Mouse (Mus musculus): ENCODE results near the gene Six3. TPM values are rescaled to one million over a fixed set of nuclear protein-coding genes. Genes with fewer than 3 reads are reported as not detected.
A peak's percentile ranks its signal among the peaks of the same experiment; 100 is the strongest.

Six3 gene
- polyA plus RNA-seq, 1 experiment from 2014 or later, result 17.5 TPM

GRCm38 (mm10) chr17:85621505-85622310, 8.3 kb downstream of the Six3 start:
- peak overlapping the region; percentile 71 for H3K4me2 ChIP-seq (ENCODE audit: low read depth, low read length, severe bottlenecking)
- ATAC-seq (replicated peaks; ENCODE audit: low FRiP score), result no peak
- H3K9ac ChIP-seq (ENCODE audit: low read length), result peak overlapping the region; percentile 91
- under 1% methylated on average over 64 of the region's 67 CpGs for WGBS
- no peaks in the 10 kb centered on the region for H3K36me3 ChIP-seq (ENCODE audit: control insufficient read depth, insufficient read depth, low read length)
- H3K27me3 ChIP-seq (ENCODE audit: control insufficient read depth, insufficient read depth, low read length), result peaks cover 54% of the 10 kb centered on the region
- peaks cover 25% of the 10 kb centered on the region; the same call in 1 of the 2 replicates for H3K4me1 ChIP-seq (replicated peaks; ENCODE audit: control insufficient read depth, insufficient read depth, low read length)
- H3K9me3 ChIP-seq (ENCODE audit: control insufficient read depth, low read length), result no peaks in the 10 kb centered on the region
- H3K4me3 ChIP-seq (ENCODE audit: low read depth, low read length), result peak overlapping the region; percentile 65
- H3K27ac ChIP-seq (ENCODE audit: low read depth, low read length), result peak overlapping the region; percentile 88
- peak; percentile 75 for DNase-seq (ENCODE audit: low spot score)

DNA sequence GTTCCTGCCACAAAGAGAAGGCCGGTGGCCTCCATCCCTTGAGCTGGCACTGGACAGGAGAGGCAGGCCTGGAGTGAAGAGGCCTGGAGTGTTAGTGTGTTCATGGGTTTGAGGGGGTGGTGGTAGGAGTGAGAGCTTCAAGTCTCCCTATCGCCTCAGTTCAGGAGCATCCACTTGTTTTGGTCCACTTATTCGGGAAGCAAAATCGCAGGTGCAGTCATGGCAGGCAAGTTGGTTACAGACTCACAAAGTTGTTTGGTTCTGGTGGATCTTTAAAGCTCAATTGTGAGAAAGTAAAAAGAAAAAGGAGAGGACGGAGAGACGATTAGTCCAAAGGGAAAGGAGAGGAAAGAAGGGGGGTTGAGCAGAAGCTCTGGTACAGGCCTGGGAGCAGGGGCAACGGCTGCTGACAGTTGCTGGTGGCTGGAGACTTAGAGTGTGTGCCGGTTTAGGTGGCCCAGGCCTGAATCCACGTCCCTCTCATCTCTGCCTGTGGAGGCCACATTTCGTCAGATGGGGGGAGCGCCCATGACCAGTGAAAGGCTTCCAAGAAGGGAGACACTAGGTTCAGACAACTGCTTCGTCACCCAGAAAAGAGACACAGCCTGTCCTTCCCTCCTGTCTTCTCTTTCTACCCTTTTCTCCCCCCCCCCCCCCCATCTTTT, 9.2 kb downstream of the Six3 start:
- Histone ChIP-seq H3K27ac (ENCODE audit: low read depth, low read length) (peak overlapping the region; percentile 88; the same call in 1 of the 2 replicates), H3K9ac (ENCODE audit: low read length) (peak overlapping the region; percentile 91), H3K9me3 (ENCODE audit: control insufficient read depth, low read length) (no peaks in the 10 kb centered on the region), H3K4me3 (ENCODE audit: low read depth, low read length) (peak overlapping the region; percentile 65), H3K36me3 (ENCODE audit: control insufficient read depth, insufficient read depth, low read length) (no peaks in the 10 kb centered on the region), H3K4me2 (ENCODE audit: low read depth, low read length, severe bottlenecking) (peak overlapping the region; percentile 71), H3K4me1 (replicated peaks; ENCODE audit: control insufficient read depth, insufficient read depth, low read length) (peaks cover 26% of the 10 kb centered on the region; the same call in 1 of the 2 replicates), H3K27me3 (ENCODE audit: control insufficient read depth, insufficient read depth, low read length) (peaks cover 62% of the 10 kb centered on the region)
- WGBS, result 4% methylated on average over 12 of the region's 12 CpGs
- DNase-seq (ENCODE audit: low spot score) (peak; percentile 62), ATAC-seq (replicated peaks; ENCODE audit: low FRiP score) (no peak)

GRCm38 (mm10) chr17:85623161-85624050, 10.0 kb downstream of the Six3 start:
- H3K4me1 ChIP-seq (replicated peaks; ENCODE audit: control insufficient read depth, insufficient read depth, low read length), result peaks cover 26% of the 10 kb centered on the region
- H3K27ac ChIP-seq (ENCODE audit: low read depth, low read length), result peak overlapping the region; percentile 33
- peak overlapping the region; percentile 65 for H3K4me3 ChIP-seq (ENCODE audit: low read depth, low read length)
- DNase-seq (ENCODE audit: low spot score) (peak; percentile 70), ATAC-seq (replicated peaks; ENCODE audit: low FRiP score) (no peak)
- H3K4me2 ChIP-seq (ENCODE audit: low read depth, low read length, severe bottlenecking), result peak overlapping the region; percentile 71
- H3K27me3 ChIP-seq (ENCODE audit: control insufficient read depth, insufficient read depth, low read length), result peaks cover 59% of the 10 kb centered on the region
- H3K36me3 ChIP-seq (ENCODE audit: control insufficient read depth, insufficient read depth, low read length), result no peaks in the 10 kb centered on the region
- under 1% methylated on average over 50 of the region's 52 CpGs for WGBS
- H3K9me3 ChIP-seq (ENCODE audit: control insufficient read depth, low read length), result no peaks in the 10 kb centered on the region
- peak overlapping the region; percentile 91 for H3K9ac ChIP-seq (ENCODE audit: low read length)

DNA sequence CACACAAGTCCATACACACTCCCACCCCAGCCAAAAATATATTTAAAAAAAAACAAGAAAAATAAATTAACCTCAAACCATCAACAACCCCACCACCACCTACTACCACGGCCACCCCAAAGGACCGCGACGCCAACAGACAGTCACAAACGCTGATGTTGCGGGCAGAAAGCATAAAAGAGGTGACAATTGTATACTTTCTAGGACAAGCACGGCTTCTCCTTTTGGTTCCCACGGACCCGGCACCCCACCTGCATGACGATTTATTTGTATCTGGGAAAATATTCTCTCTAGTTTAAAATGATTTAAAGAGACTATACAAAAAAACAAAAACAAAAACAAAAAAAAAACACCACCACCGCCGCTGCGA, 10.6 kb downstream of the Six3 start:
- H3K4me2 ChIP-seq (ENCODE audit: low read depth, low read length, severe bottlenecking), result peak overlapping the region; percentile 71
- 2% methylated on average over 13 of the region's 13 CpGs for WGBS
- no peaks in the 10 kb centered on the region for H3K36me3 ChIP-seq (ENCODE audit: control insufficient read depth, insufficient read depth, low read length)
- H3K4me1 ChIP-seq (replicated peaks; ENCODE audit: control insufficient read depth, insufficient read depth, low read length), result peaks cover 29% of the 10 kb centered on the region
- peak overlapping the region; percentile 91 for H3K9ac ChIP-seq (ENCODE audit: low read length)
- DNase-seq (ENCODE audit: low spot score) (peak; percentile 52), ATAC-seq (replicated peaks; ENCODE audit: low FRiP score) (no peak)
- peaks cover 54% of the 10 kb centered on the region for H3K27me3 ChIP-seq (ENCODE audit: control insufficient read depth, insufficient read depth, low read length)
- peak overlapping the region; percentile 65 for H3K4me3 ChIP-seq (ENCODE audit: low read depth, low read length)
- H3K27ac ChIP-seq (ENCODE audit: low read depth, low read length), result no peak overlapping the region
- no peaks in the 10 kb centered on the region for H3K9me3 ChIP-seq (ENCODE audit: control insufficient read depth, low read length)

DNA sequence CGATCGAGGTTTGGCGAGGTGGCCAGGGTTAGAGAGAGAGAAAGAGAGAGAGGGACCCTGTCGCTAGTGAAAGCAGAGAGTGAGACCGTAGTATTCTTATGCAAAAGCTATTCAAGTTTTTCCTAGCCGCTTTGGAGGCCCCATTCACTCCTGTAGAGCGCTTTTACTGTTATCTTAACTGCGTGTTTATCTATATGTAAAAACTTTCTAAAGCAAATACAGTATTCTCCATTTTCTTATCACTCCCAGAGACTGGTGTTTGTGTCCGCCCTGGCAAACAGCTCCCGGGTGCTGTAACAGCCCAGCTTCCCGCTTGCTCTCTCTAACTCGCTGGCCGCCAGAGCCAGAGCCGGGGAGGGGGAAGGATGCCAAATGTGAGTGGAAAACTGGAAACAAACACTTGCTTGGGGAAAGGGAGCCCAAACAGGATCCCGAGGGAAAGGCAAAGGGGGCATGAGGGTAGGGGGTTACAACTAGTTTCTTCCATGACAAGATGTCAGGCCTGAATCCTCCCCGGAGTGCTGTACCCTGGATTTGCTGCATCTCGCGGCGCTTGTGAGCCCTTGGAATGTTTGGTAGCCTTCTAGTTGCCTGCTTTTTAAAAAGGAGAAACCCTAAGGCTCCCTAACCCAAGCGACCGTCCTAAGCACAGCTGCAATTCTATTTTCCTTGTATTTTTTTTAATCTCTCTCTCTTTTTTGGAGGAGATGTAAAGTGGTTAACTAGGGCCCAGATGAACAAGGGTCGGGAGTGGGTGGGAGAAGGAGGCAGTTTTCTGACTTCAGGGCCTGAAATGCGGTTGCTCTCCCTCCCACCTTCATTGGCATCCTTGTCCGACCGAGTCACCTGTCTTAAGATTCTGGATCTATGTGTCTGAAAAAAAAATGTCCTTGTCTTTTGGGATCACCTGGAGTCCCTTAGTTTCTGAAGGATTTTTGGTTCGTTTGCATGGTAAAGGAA, 11.9 kb downstream of the Six3 start:
- H3K4me2 ChIP-seq (ENCODE audit: low read depth, low read length, severe bottlenecking), result peak overlapping the region; percentile 71
- 0 out of 2 replicates have a peak overlapping the region, but pooled peaks have one; percentile 6 for H3K27ac ChIP-seq (ENCODE audit: low read depth, low read length)
- peak; percentile 76 for DNase-seq (ENCODE audit: low spot score)
- ATAC-seq (replicated peaks; ENCODE audit: low FRiP score), result no peak
- 2% methylated on average over 26 of the region's 26 CpGs for WGBS
- peak overlapping the region; percentile 65 for H3K4me3 ChIP-seq (ENCODE audit: low read depth, low read length)
- no peaks in the 10 kb centered on the region for H3K36me3 ChIP-seq (ENCODE audit: control insufficient read depth, insufficient read depth, low read length)
- peaks cover 47% of the 10 kb centered on the region for H3K27me3 ChIP-seq (ENCODE audit: control insufficient read depth, insufficient read depth, low read length)
- no peaks in the 10 kb centered on the region for H3K9me3 ChIP-seq (ENCODE audit: control insufficient read depth, low read length)
- H3K4me1 ChIP-seq (replicated peaks; ENCODE audit: control insufficient read depth, insufficient read depth, low read length), result peaks cover 21% of the 10 kb centered on the region
- H3K9ac ChIP-seq (ENCODE audit: low read length), result peak overlapping the region; percentile 65

DNA sequence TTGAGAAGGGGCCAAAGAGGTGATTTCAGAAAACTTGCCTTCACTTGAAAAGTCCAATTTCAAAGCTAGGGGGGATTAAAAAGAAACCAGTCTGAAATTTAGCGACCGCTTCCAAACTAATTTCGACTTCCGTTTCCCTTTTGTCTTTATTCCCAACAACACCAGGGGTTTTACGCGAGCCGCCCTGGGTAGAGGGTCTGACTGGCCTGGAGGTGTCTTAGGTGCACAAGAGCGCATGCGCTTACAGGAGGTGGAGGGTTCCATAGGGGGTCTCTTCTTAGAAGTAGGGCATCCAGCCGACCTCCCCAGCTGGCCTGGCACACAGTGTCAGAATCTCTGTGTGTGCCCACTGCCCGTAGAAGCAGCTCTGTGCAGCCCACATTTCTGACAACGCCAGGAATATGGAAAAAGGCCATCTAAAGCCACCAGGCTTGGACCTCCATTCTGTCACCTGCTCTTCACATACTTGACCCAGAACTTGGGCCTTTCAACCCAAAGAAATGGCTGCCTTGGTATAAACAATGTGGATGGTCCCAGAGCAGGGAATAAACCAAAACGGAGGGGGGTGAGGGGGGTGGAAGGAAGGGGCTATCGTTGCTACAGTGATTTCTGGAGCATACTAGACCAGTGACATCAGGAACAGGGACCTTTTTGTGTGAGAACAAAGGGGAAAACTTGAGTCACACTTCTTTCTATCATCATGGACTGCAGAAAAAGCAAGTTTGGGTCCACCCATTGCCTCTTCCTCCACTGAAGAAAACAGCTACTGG, 12.9 kb downstream of the Six3 start:
- DNase-seq (ENCODE audit: low spot score), result peak; percentile 52
- Histone ChIP-seq H3K4me3 (ENCODE audit: low read depth, low read length) (peak overlapping the region; percentile 65), H3K4me1 (replicated peaks; ENCODE audit: control insufficient read depth, insufficient read depth, low read length) (peaks cover 22% of the 10 kb centered on the region), H3K4me2 (ENCODE audit: low read depth, low read length, severe bottlenecking) (peak overlapping the region; percentile 71), H3K27ac (ENCODE audit: low read depth, low read length) (0 out of 2 replicates have a peak overlapping the region, but pooled peaks have one; percentile 6), H3K9me3 (ENCODE audit: control insufficient read depth, low read length) (no peaks in the 10 kb centered on the region), H3K27me3 (ENCODE audit: control insufficient read depth, insufficient read depth, low read length) (peaks cover 45% of the 10 kb centered on the region), H3K9ac (ENCODE audit: low read length) (peak overlapping the region; percentile 65), H3K36me3 (ENCODE audit: control insufficient read depth, insufficient read depth, low read length) (no peaks in the 10 kb centered on the region)
- ATAC-seq (replicated peaks; ENCODE audit: low FRiP score), result no peak
- 26% methylated on average over 14 of the region's 14 CpGs for WGBS

DNA sequence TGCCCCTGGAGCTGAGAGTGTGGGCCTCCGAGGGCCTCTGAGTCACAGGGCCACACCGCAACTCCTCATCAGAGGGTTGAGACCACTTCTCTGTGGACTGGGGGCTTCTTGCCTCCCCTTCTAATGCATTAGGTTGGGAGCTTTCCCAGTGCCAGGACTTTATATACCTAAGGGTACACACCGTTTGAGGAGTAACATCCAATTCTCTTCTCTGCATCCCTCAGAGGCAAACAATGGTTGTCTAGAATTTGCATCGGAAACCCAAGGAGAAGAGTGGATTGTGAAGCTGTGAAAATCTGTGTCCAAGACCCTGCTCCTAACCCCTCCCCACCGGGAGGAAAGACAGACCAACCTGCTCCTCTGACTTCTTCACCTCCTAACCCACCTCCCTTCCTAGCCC, 14.3 kb downstream of the Six3 start:
- 59% methylated on average over 5 of the region's 5 CpGs for WGBS
- Histone ChIP-seq H3K4me2 (ENCODE audit: low read depth, low read length, severe bottlenecking) (no peak overlapping the region), H3K4me1 (replicated peaks; ENCODE audit: control insufficient read depth, insufficient read depth, low read length) (peaks cover 20% of the 10 kb centered on the region), H3K27me3 (ENCODE audit: control insufficient read depth, insufficient read depth, low read length) (peaks cover 37% of the 10 kb centered on the region), H3K27ac (ENCODE audit: low read depth, low read length) (0 out of 2 replicates have a peak overlapping the region, but pooled peaks have one; percentile 53), H3K9ac (ENCODE audit: low read length) (no peak overlapping the region), H3K36me3 (ENCODE audit: control insufficient read depth, insufficient read depth, low read length) (no peaks in the 10 kb centered on the region), H3K9me3 (ENCODE audit: control insufficient read depth, low read length) (no peaks in the 10 kb centered on the region), H3K4me3 (ENCODE audit: low read depth, low read length) (no peak overlapping the region)
- DNase-seq (ENCODE audit: low spot score) (peak; percentile 38), ATAC-seq (replicated peaks; ENCODE audit: low FRiP score) (no peak)

Data from forebrain, embryonic 11.5 days (tissue).